Mouse (Mus musculus): Measurements from ENCODE around the gene Nme2.
"Not testable (repeated sequence)": the region's sequence is repeated elsewhere in the genome, so short reads cannot be mapped to it uniquely, and the experiment has no call there.

Gene Nme2

DNA sequence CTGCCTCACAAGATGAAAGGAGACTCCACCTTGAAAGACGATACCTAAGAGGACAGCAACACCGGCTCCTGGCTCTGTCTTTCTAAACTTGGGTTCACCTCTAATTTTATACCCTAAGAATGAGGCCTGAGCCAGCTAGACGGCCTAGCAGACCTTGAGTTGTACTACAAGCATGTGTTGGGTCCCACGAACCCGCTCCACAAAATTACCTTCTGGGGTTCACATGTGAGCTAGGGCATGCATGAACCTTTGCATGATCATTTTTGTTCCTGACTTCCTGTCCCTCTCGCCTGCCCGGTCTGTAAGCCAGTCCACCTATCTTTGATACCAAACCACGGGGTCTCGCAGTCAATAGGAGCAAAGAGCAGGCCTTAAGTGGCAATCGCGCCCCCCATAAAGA is 11.3 kb upstream of the Nme2 start:
- peak; percentile 1; the same call in 1 of the 2 replicates for ATAC-seq (ENCODE audit: low TSS enrichment)

DNA sequence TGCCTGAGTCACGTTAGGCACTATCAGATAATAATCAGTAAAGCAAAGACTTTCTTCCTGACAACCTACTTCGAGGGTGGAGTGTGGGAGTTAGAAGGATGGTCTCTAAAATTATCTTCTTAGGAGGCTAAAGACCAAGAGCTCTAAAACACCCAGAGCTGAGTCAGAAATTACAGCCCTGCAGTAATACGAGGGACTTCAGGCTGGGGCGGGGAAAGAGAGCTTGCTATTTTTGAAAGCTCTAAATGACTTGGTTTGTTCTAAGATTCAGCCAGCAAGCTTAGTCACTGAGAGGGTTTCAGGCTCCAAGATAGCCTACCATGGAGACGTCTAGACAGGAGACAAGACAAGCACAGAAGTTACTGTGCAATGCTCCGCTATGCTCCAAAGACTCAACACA is 9.3 kb upstream of the Nme2 start:
- peak; percentile 56 for ATAC-seq (ENCODE audit: low TSS enrichment)

DNA sequence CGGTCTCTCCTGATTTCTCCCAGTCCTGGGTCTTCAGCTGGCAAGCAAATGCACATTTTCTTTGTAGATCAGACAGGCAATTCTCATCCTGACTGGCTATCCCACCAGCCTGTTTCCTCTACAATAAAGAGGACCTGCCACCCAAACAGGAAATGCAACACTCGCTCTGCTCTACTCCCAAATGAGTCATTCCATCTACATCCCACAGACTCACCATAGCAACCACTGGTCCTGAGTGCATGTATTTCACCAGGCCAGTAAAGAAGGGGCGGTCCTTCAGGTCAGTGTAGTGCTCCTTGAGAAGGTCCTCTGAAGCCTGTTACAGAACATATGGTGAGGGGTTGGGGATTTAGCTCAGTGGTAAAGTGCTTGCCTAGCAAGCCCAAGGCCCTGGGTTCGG is 7.0 kb upstream of the Nme2 start:
- ATAC-seq (ENCODE audit: low TSS enrichment), result no peak

DNA sequence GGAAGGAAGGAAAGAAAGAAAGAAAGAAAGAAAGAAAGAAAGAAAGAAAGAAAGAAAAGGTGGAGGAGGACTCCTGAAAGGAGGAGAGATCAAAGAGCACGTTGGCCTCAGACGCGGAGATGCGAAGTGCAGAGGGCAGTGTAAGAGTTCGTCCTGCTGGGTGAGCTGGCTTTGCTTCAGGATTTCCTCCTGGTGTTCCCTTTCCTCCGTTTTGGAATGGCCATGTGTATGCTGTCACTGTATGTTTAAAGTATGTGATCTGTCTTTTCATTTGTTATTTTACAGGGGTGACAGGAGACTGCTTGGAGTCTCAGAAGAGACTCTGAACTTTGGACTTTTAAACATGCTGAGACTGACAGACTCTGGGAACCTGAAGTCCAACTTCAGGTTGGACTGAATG is 5.4 kb upstream of the Nme2 start:
- no peak for ATAC-seq (ENCODE audit: low TSS enrichment)

DNA sequence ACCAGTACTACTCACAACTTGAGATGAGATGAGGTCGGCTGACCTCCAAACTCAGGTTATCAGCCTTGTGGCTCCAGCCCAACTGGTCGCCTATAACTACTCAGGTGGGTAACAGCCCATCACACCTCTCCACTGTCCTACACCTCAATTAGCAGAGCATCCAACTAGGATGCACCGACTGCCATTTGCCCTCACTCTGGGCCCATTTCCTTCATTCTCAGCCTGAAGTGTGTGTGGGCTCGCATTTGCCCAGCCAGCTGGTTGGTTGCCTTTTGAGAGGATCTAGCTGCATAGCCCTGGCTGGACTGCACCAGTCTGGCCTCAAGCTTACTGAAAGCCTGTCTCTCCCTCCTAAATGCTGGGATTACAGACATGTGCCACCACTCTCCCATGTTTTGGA is 1.7 kb upstream of the Nme2 start:
- no peak for ATAC-seq (ENCODE audit: low TSS enrichment)

DNA sequence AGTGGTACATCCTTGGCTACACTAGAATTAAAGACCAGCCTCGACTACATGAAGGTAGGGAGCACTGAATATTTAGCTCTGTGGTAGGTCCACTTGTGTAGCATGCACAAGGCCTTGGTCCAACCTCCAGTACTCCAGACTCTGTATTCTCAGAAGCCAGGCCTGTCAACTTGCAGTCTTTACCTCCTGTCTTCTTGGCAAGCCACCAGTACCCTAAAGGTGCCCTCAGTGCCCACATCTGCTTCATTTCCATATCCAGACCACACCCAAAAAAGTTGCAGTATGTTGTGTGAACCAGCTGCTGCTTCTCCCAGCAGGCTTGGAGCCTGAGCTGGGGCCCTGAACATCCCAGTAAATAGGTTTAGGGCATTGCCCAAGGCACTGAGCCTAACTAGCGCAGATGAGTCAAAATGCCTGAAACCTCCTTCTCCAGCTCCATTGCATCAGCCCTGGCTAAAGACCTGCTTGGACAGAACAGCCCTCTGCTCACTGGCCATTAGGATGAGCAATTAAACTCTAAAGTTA is 1.0 kb upstream of the Nme2 start:
- ATAC-seq (ENCODE audit: low TSS enrichment), result no peak

DNA sequence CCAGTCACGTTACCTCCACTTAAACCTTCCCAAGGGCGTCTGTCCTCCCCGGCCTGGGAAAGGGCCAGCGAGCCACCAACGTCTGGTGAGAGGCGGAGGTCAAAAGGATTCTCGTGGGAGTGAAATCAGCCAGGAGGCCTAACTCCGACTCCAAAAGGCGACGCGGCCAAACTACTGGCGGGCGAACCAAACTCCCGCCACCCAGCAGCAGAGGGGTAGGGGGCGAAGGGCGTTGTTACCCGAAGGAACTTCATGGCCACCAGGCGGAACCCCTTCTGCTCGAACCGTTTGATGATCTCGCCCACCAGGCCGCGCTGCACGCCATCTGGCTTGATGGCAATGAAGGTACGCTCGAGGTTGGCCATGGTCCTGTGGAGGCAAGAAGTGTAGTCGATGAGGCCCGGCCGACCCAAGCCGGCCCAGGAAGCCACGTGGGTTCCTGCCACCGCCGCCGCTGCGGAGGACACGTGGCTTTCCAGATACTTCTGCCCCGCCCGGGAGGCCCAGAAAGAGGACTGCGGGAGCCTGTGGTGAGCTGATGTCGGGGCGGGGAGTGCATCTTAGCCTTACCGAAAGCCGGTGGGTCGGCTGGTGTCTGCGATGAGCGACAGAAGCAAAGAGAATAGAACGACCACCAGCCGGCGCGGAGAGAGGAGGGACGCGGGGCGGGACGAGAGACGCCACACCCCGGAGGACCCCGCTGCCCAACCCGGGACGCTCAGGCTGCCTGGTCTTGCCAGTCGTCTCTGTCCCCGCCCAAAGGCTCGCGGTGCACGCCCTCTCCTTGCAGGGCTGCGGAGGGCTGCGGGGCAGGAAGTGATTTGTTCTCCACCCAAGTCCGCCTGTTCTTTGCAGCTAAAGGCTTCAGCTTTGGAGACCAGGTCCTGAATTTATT is 556 bp downstream of the Nme2 start:
- peak; percentile 91 for ATAC-seq (ENCODE audit: low TSS enrichment)

DNA sequence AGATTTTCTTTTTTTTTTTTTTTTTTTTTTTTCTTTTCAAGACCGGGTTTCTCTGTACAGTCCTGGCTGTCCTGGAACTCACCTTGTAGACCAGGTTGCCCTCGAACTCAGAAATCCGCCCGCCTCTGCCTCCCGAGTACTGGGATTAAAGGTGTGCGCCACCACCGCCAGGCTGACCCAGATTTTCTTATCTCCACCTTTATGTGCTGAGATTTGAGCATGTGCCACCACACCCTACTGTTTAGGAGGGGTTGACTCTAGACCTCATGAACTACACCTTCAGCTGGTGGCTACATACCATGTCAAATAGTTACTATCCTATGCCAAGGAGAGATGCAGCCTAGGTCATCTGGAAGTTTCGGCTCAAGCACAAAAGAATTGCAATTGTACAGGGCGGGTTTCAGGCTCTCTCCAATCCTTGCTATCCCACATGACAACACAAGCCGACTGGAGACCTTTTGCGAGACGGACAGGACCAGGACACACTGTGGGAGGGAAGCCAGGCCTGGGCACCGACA is 1.3 kb downstream of the Nme2 start:
- peak; percentile 10; the same call in 1 of the 2 replicates for ATAC-seq (ENCODE audit: low TSS enrichment)

DNA sequence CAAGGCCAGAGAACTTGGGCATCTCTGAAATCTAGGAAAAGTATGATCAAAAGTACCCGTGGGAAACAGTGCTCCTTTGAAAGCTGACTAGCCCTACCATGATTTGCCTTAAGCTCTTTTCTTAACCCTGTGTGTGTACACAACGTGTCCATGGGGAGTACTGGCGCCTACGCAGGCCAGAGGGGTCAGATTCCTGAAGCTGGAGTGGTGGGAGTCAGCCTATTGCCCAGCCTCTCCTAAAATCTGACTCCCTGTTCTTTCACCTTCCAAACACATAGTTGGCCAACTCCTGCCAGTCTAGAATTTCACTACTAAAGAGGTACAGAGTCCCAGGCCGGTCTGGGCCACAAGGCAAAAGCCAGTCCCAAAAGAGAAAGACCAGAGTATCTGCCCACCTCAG is 3.7 kb downstream of the Nme2 start:
- ATAC-seq (ENCODE audit: low TSS enrichment), result no peak

DNA sequence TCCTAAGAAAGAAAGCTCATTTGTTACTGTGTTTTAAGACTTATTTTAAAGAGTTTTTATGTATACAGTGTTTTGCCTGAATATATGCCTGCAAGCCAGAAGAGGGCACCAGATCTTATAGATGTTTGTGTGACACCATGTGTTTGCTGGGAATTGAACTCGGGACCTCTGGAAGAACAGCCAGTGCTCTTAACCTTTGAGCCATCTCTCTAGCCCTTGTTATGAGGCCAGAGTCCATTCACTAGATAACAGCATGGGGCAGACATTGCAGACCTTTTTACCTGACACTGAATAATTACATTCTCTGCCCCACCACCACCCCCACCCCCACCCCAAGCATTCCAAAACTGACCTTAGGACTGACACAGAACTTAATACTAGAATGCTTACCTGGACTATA is 6.0 kb downstream of the Nme2 start:
- ATAC-seq (ENCODE audit: low TSS enrichment), result no peak

DNA sequence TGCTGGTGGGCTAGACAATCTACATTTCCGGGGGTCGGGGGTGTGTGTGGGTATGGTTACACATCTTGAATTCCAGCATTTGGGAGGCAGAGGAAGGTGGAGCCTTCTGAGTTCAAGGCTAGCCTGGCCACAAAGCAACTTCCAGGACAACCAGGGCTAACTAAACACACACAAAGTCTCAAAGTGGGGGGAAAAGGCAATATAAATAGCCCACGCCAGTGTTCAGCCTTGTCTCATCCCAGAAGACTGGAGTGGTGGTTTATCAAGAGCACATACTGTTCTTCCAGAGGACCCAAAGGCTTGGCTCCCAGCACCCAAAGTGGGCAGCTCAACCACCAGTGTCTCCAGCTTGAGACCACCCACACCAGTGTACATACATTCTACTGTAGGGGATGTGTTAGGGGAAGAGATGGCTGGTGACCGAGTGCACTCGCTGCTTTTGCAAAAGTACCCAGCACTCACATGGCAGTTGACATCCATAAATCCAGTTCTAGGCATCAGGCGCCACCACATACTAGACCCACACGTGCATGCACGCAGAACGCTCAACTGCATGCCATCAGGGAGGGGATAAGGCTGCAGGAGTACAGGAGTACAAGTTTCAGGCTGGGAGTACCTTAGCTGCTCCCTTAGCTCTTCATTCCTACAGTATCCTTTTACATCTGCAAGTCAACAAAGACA is 7.0 kb downstream of the Nme2 start:
- peak; percentile 22; the same call in 1 of the 2 replicates for ATAC-seq (ENCODE audit: low TSS enrichment)

DNA sequence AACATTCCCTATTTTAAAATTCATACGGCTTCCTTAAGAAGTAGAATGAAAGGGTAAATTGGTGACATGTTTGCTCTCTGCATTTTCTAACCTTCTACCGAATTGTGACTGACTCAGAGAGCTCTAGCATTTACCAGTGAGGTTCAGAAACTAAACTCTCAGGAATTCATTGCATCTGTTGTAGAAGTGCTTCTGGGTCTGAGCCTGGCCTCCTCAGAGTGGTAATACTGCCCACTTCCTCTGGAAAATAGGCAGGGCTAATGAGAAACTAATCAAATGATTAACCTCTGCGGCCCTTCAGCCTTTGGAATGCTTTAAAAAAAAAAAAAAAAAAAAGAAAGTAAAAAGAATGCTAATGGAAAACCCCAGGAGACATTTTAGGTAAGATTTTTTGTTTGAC is 11.1 kb downstream of the Nme2 start:
- no peak for ATAC-seq (ENCODE audit: low TSS enrichment)

DNA sequence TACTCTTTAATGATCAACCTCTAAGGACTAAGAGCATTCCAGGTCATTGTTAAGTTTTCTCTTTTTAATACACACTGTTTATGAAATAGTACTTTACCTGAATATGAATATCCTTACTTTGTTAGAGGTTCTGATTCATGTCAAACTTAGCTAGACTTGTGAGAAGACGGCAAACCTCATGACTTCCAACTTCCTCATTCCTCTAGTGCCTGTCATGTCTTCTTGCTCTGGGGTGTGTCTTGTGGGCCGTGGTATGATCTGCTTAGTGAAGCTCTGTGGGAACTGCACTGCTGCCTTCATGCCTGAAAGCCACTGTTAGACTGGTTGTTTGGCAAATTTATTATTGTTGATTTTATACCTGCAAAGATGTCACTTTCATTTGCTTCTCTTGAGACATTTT is 15.2 kb downstream of the Nme2 start:
- ATAC-seq (ENCODE audit: low TSS enrichment), result no peak

DNA sequence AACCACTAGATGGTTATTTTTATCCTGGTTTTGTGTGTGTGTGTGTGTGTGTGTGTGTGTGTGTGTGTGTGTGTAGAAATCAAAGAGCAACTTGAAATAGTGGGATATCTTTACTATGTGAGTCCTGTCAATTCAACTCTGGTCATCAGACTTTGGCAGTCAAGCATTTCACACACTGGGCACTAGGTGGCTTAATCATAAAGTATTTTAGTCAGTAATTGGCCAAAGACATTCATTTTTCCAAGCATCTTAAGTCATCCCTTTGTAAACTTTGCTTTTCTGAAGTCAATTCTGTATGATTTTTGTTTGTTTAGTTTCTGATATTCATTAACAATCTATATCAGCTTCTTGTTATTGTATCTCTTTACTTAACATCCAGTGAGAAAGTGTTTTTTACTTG is 27.0 kb downstream of the Nme2 start:
- ATAC-seq (ENCODE audit: low TSS enrichment), result no peak

DNA sequence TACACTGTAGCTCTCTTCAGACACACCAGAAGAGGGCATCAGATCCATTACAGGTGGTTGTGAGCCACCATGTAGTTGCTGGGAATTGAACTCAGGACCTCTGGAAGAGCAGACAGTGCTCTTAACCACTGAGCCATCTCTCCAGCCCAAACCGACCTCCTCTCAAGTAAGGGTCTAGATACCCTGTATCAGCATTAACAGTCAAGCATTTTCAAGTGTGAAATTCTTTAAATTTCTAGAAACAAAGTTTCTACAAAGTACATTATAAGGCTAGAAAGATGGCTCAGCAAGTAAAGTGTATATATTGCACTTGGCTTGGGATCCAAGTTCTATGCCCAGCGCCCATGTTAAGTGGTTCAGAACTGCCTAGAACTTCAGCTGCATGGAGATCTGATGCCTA is 41.0 kb downstream of the Nme2 start:
- ATAC-seq (ENCODE audit: low TSS enrichment), result not testable (repeated sequence)

DNA sequence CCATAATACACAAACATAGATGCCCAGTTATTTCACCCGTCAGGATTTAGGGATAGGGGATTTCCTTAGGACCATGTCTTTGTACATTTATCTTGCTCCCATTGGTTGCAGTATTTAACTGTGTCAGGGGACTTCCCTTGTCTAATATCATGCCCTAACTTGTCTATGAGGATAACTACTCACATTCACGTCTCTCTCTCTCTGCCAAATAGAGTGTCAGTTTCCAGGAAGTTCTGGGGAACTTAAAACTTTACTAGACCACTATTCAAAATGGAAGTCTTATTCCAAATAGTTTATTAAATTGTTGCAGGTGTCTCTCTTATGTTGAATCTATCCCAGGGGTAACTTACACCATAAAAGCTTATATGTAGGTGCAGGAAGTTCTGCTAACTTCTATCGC is 44.5 kb downstream of the Nme2 start:
- no peak for ATAC-seq (ENCODE audit: low TSS enrichment)

DNA sequence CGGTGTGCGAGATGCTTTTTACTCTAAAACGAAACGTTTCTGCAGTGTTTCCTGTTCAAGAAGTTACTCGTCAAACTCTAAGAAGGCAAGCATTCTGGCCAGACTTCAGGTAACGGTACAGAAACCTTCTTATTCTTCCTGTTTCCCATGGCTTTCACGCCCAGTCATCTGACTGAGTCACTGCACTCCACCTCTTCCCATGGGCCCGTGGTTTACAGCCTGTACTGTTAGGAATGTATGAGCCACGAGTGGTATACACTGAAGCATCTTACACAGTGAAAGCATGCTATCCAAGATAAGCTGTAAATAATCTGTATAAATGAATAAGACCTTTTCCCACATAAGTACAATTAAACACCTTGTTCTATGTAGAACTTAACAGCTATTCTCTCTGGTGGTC is 47.2 kb downstream of the Nme2 start:
- no peak for ATAC-seq (ENCODE audit: low TSS enrichment)

DNA sequence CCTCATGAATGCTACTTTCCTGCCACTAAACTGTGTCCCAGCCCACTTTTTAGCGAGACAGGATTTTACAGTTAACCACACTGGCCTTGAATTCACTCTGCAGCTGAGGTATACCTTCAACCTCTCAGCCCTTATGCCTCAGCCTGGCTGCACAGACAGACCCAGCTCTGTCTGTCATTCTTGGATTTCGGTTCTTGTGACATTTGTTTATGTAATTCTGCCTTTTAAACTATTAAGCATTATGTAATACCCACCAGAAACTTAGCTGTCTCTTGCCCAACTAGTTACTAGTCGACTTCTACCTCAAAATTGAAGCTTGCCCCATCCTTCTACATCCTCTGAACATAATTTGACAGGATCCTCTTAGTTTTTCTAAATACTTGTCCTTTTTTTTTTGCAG is 48.2 kb downstream of the Nme2 start:
- ATAC-seq (ENCODE audit: low TSS enrichment), result no peak

DNA sequence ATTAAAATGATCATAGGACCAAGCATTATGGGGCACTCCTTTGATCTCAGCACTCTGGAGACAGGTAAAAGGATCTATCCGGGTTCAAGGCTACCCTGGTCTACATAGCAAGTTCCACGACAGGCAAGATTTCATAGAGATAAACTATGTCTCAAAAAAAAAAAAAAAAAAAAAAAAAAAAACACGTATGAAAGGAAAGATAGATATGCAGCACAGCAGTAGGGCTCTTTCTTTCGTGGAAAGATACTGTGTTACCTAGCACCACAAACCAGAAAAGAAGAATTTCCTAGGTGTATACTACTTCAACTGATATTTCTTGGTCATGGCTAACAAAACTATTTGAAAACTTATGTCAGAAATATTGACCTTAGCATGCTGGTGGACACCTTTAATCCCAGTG is 49.2 kb downstream of the Nme2 start:
- no peak for ATAC-seq (ENCODE audit: low TSS enrichment)
